Mouse (Mus musculus): ENCODE data around the gene Prelp. TPM values are rescaled to one million over a fixed set of nuclear protein-coding genes. Genes with fewer than 3 reads are reported as not detected.

Prelp gene
- polyA plus RNA-seq, 1 experiment from 2014 or later, result 4.2 TPM

- H3K9me3 ChIP-seq, result no peaks in the 10 kb centered on the region
- WGBS, result 1% methylated on average over 8 of the region's 8 CpGs
- peak overlapping the region; percentile 27; the same call in 1 of the 2 replicates for H3K27ac ChIP-seq (replicated peaks)
- ATAC-seq (replicated peaks), result peak; percentile 84
- H3K4me2 ChIP-seq (replicated peaks), result peak overlapping the region; percentile 25
- H3K36me3 ChIP-seq, result no peaks in the 10 kb centered on the region
- H3K9ac ChIP-seq (replicated peaks), result no peak overlapping the region
- peaks cover 34% of the 10 kb centered on the region for H3K4me1 ChIP-seq
- no peaks in the 10 kb centered on the region for H3K27me3 ChIP-seq
- H3K4me3 ChIP-seq, result no peak overlapping the region
Measured at GRCm38 (mm10) chr1:133887044-133887443, 34.2 kb downstream of the Prelp start.

- peak; percentile 28 for ATAC-seq (replicated peaks)
- Histone ChIP-seq H3K4me3 (no peak overlapping the region), H3K4me1 (peaks cover 37% of the 10 kb centered on the region)
Measured at GRCm38 (mm10) chr1:133886431-133886830, 34.8 kb downstream of the Prelp start.

GRCm38 (mm10) chr1:133885811-133886210, 35.4 kb downstream of the Prelp start:
- no peak overlapping the region for H3K4me3 ChIP-seq
- H3K9me3 ChIP-seq, result no peaks in the 10 kb centered on the region
- WGBS, result 95% methylated on average over 7 of the region's 7 CpGs
- H3K4me2 ChIP-seq (replicated peaks), result no peak overlapping the region
- no peak for ATAC-seq (replicated peaks)
- no peaks in the 10 kb centered on the region for H3K36me3 ChIP-seq
- H3K27me3 ChIP-seq, result no peaks in the 10 kb centered on the region
- no peak overlapping the region for H3K27ac ChIP-seq (replicated peaks)
- peaks cover 36% of the 10 kb centered on the region for H3K4me1 ChIP-seq
- H3K9ac ChIP-seq (replicated peaks), result no peak overlapping the region

More at GRCm38 (mm10) chr1:133886431-133886830, 34.8 kb downstream of the Prelp start:
- no peaks in the 10 kb centered on the region for H3K36me3 ChIP-seq
- no peak overlapping the region for H3K9ac ChIP-seq (replicated peaks)
- H3K27ac ChIP-seq (replicated peaks), result peak overlapping the region; percentile 27; the same call in 1 of the 2 replicates
- WGBS, result 27% methylated on average over 6 of the region's 6 CpGs
- no peaks in the 10 kb centered on the region for H3K27me3 ChIP-seq
- peak overlapping the region; percentile 25 for H3K4me2 ChIP-seq (replicated peaks)
- H3K9me3 ChIP-seq, result no peaks in the 10 kb centered on the region

GRCm38 (mm10) chr1:133884746-133885145, 36.5 kb downstream of the Prelp start:
- Histone ChIP-seq H3K4me1 (peaks cover 26% of the 10 kb centered on the region), H3K9ac (replicated peaks) (no peak overlapping the region), H3K36me3 (no peaks in the 10 kb centered on the region), H3K4me3 (no peak overlapping the region), H3K4me2 (replicated peaks) (no peak overlapping the region), H3K27ac (replicated peaks) (no peak overlapping the region), H3K27me3 (no peaks in the 10 kb centered on the region), H3K9me3 (no peaks in the 10 kb centered on the region)
- ATAC-seq (replicated peaks), result no peak
- WGBS, result 85% methylated on average over 9 of the region's 9 CpGs

GRCm38 (mm10) chr1:133884090-133884489, 37.1 kb downstream of the Prelp start:
- Histone ChIP-seq H3K4me2 (replicated peaks) (no peak overlapping the region), H3K9me3 (no peaks in the 10 kb centered on the region), H3K27ac (replicated peaks) (no peak overlapping the region), H3K36me3 (no peaks in the 10 kb centered on the region), H3K27me3 (no peaks in the 10 kb centered on the region), H3K9ac (replicated peaks) (no peak overlapping the region), H3K4me3 (no peak overlapping the region), H3K4me1 (peaks cover 25% of the 10 kb centered on the region)
- 79% methylated on average over 6 of the region's 6 CpGs for WGBS
- ATAC-seq (replicated peaks), result no peak

GRCm38 (mm10) chr1:133882283-133883217, 38.7 kb downstream of the Prelp start:
- Histone ChIP-seq H3K4me1 (peaks cover 22% of the 10 kb centered on the region), H3K9ac (replicated peaks) (no peak overlapping the region), H3K36me3 (no peaks in the 10 kb centered on the region), H3K27ac (replicated peaks) (0 out of 2 replicates have a peak overlapping the region, but pooled peaks have one; percentile 5), H3K4me2 (replicated peaks) (no peak overlapping the region), H3K9me3 (no peaks in the 10 kb centered on the region), H3K27me3 (no peaks in the 10 kb centered on the region), H3K4me3 (no peak overlapping the region)
- 62% methylated on average over 11 of the region's 11 CpGs for WGBS
- ATAC-seq (replicated peaks), result no peak

- H3K9ac ChIP-seq (replicated peaks), result no peak overlapping the region
- H3K4me2 ChIP-seq (replicated peaks), result no peak overlapping the region
- H3K4me1 ChIP-seq, result peaks cover 14% of the 10 kb centered on the region
- H3K36me3 ChIP-seq, result no peaks in the 10 kb centered on the region
- H3K27ac ChIP-seq (replicated peaks), result 0 out of 2 replicates have a peak overlapping the region, but pooled peaks have one; percentile 5
- peak; percentile 62 for ATAC-seq (replicated peaks)
- no peaks in the 10 kb centered on the region for H3K27me3 ChIP-seq
- WGBS, result 28% methylated on average over 6 of the region's 6 CpGs
- no peaks in the 10 kb centered on the region for H3K9me3 ChIP-seq
- no peak overlapping the region for H3K4me3 ChIP-seq
Measured at GRCm38 (mm10) chr1:133881813-133882212, 39.4 kb downstream of the Prelp start.

GRCm38 (mm10) chr1:133878825-133879423, 42.3 kb downstream of the Prelp start:
- Histone ChIP-seq H3K4me2 (replicated peaks) (no peak overlapping the region), H3K27me3 (no peaks in the 10 kb centered on the region), H3K36me3 (no peaks in the 10 kb centered on the region), H3K4me3 (no peak overlapping the region), H3K27ac (replicated peaks) (no peak overlapping the region), H3K9ac (replicated peaks) (no peak overlapping the region), H3K9me3 (no peaks in the 10 kb centered on the region), H3K4me1 (peaks cover 8% of the 10 kb centered on the region)
- ATAC-seq (replicated peaks), result no peak
- 79% methylated on average over 12 of the region's 12 CpGs for WGBS

GRCm38 (mm10) chr1:133876936-133877335, 44.3 kb downstream of the Prelp start:
- Histone ChIP-seq H3K27ac (replicated peaks) (no peak overlapping the region), H3K27me3 (no peaks in the 10 kb centered on the region), H3K9ac (replicated peaks) (no peak overlapping the region), H3K4me2 (replicated peaks) (no peak overlapping the region), H3K4me1 (peaks cover 5% of the 10 kb centered on the region), H3K4me3 (no peak overlapping the region), H3K36me3 (no peaks in the 10 kb centered on the region), H3K9me3 (no peaks in the 10 kb centered on the region)
- ATAC-seq (replicated peaks), result no peak
- 95% methylated on average over 7 of the region's 7 CpGs for WGBS

- H3K9ac ChIP-seq (replicated peaks), result no peak overlapping the region
- H3K4me1 ChIP-seq, result no peaks in the 10 kb centered on the region
- H3K4me3 ChIP-seq, result no peak overlapping the region
- H3K4me2 ChIP-seq (replicated peaks), result no peak overlapping the region
- H3K27ac ChIP-seq (replicated peaks), result no peak overlapping the region
- no peaks in the 10 kb centered on the region for H3K27me3 ChIP-seq
- ATAC-seq (replicated peaks), result no peak
- H3K36me3 ChIP-seq, result no peaks in the 10 kb centered on the region
- WGBS, result 86% methylated on average over 6 of the region's 6 CpGs
- no peaks in the 10 kb centered on the region for H3K9me3 ChIP-seq
Measured at GRCm38 (mm10) chr1:133873086-133873813, 48.0 kb downstream of the Prelp start.

GRCm38 (mm10) chr1:133871241-133871640, 50.0 kb downstream of the Prelp start:
- Histone ChIP-seq H3K4me1 (no peaks in the 10 kb centered on the region), H3K27ac (replicated peaks) (no peak overlapping the region), H3K9ac (replicated peaks) (no peak overlapping the region), H3K4me3 (no peak overlapping the region), H3K36me3 (no peaks in the 10 kb centered on the region), H3K27me3 (no peaks in the 10 kb centered on the region), H3K9me3 (no peaks in the 10 kb centered on the region), H3K4me2 (replicated peaks) (no peak overlapping the region)
- WGBS, result 73% methylated on average over 10 of the region's 10 CpGs
- no peak for ATAC-seq (replicated peaks)

- Histone ChIP-seq H3K27me3 (no peaks in the 10 kb centered on the region), H3K4me3 (no peak overlapping the region), H3K9ac (replicated peaks) (no peak overlapping the region), H3K27ac (replicated peaks) (no peak overlapping the region), H3K9me3 (peaks cover 5% of the 10 kb centered on the region), H3K4me2 (replicated peaks) (no peak overlapping the region), H3K4me1 (0 out of 2 replicates have a peak, but pooled peaks cover under 1% of the 10 kb centered on the region), H3K36me3 (no peaks in the 10 kb centered on the region)
- 64% methylated on average over 2 of the region's 2 CpGs for whole genome bisulfite sequencing
- ATAC-seq (replicated peaks), result no peak
Measured at GRCm38 (mm10) chr1:133869221-133869620, 52.0 kb downstream of the Prelp start.
